Mouse (Mus musculus): ENCODE results near the gene Ncor2. TPM values are rescaled to one million over a fixed set of nuclear protein-coding genes. Genes with fewer than 3 reads are reported as not detected.

Gene Ncor2
- total RNA-seq, 2 experiments from 2014 or later = 67.8 to 89.5 TPM

DNA sequence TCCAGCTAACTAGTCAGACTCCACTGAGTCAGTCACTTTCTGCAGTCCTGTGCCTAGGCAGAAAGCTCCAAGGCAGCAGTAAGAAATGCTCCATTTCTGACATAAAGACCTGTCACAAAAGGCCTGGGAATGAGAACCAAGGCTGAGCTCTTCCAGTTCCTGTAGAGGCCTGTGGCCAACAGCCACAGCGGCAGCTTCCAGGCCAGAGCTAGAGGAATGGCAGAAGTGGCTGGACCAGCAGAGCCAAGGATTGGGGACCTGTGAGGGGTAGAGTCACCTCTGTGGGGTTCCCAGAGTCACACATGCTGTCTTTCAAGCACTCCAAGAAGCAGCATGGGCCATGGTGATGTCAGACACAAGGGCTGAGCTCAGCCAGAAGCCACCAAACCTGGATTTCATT, 66.4 kb downstream of the Ncor2 start:
- DNase-seq (ENCODE audit: low spot score) = no peak
- intact Hi-C loops (cut with DNase I) = no loop called here

DNA sequence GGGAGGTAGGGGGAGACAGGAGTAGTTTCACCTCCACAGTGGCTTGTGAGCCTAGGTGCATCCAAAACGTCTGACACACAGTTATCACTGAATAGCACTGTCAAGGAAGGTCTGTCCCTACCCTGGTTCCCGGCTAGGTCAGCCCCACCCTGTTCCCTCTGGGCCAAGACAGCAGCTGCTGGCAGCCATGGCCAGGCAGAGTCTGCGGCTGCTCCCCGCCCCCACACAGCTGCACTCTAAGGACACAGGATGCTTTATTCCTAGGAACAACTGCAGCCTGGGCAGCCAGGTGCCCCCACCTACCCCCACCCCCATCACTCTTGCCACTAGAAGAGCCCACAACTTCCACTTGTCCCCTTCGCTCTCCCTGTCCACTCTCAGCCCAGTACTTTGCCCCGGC, 67.9 kb downstream of the Ncor2 start:
- intact Hi-C loops (cut with DNase I) = no loop called here

DNA sequence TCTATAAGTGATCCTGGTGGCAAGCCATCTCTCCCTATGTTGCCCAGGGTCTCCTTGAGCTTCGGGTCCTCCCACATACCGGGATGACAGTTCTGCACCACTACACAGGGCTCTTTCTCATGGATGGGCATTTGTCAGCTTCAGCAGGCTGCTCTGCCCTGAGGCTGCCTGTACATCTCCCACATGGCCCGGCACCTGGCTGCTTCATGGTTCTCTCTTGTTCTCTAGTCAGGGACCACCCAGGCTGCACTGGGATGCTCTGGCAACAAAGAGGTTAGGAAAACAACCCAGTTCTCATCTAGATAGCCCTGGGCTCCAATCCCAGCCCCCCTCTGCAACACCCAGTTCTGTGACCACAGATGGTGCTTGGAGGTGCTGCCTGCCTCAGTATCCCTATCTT, 68.3 kb downstream of the Ncor2 start:
- no peak for DNase-seq (ENCODE audit: low spot score)
- intact Hi-C loops (cut with DNase I) = no loop called here

More for the DNA sequence above, 67.9 kb downstream of the Ncor2 start:
- DNase-seq (ENCODE audit: low spot score) = peak; percentile 58

DNA sequence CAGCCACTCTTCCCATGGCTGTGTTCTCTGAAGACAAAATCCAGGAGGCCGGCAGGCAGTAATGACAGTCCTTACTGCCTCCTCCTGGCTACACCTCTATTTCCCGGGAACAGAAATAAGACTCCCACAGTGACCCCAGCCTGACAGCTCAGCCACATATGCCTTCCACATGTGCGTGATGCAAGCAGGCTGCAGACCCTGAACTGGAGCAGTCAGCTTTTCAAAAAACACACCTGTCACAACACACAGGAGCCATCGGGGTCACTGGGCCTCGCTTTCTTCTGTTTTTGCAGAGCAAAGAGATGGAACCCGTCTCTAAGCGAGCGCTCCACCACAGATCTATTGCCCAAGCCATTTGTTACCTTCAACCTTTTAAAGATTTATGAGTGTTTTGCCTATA, 68.8 kb downstream of the Ncor2 start:
- DNase-seq (ENCODE audit: low spot score) = no peak
- intact Hi-C loops (cut with DNase I) = no loop called here

DNA sequence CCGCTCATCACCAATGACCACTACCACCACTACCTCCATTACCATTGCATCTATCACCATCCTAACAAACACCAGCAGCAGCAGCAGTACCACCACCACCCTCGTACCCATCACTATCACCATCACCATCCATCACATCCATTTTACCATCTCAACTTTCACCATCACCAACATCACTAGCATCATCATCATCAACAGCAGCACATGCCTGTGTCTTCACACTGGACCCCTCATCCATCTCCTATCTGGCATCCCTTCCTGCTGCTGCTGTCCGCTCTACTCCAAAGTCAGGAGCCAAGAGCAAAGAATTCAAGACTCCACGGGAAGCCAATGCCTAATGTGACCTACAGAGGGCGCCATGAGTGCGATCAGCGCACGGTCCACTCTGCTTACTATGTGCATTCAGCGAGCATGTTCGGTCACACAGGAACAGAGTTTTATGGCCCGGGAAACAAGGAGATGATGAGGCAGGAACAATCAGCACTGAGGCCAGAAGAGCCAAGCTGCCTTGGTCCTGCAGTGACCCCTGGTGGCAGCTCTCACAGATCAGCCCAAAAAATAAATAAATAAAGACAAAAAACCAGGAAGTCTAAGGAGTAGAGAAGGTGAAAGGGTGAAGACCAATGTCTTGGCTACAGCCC, 71.9 kb downstream of the Ncor2 start:
- intact Hi-C loops (cut with DNase I) = loop anchor here (2.0 to 5.0 kb wide), 5 partner anchors 40 to 206 kb away; no protein-coding TSS in a partner anchor
- DNase-seq (ENCODE audit: low spot score) = peak; percentile 44

DNA sequence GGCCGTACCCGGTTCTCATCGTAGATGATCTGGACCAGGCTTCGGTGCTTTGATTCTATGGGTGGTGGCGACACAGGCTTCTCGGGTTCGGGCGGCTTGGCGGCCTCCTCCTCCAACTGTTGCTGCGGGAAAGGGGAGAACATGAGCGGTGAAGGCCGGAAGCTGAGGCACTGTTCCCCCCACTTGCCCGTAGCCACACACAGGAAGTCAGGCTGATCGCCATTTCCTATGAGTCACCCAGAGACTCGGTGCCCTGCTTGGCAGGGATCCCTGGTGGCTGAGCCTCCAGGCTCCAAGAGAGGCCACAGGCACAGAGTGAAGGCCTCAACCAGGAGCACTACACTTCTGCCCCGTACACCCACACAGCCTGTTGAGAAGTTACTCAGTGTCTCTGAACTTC, 72.8 kb downstream of the Ncor2 start:
- intact Hi-C loops (cut with DNase I) = loop anchor here (2.0 to 5.0 kb wide), 5 partner anchors 39 to 205 kb away; no protein-coding TSS in a partner anchor
- DNase-seq (ENCODE audit: low spot score) = peak; percentile 64

DNA sequence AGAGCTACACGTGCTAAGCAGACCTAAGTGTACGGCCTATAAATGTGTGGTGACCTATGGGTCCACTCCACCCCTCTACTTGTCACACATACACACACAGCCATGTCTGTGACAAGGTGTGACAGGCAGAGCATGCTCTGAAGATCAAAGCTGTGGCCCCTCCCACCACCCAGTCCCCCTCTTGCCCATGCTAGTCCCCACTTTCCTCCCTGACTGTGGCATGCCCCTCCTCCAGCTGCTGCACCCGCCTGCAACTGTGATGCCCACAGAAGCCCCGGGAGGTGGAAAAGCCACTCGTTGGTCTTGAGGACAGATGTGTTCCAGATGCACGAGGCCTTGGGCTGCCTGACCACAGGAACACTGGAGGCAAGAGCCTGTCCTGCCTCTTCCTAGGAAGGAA, 74.2 kb downstream of the Ncor2 start:
- DNase-seq (ENCODE audit: low spot score) = no peak
- intact Hi-C loops (cut with DNase I) = loop anchor here (5.0 kb wide), 2 partner anchors 88 to 163 kb away; no protein-coding TSS in a partner anchor

DNA sequence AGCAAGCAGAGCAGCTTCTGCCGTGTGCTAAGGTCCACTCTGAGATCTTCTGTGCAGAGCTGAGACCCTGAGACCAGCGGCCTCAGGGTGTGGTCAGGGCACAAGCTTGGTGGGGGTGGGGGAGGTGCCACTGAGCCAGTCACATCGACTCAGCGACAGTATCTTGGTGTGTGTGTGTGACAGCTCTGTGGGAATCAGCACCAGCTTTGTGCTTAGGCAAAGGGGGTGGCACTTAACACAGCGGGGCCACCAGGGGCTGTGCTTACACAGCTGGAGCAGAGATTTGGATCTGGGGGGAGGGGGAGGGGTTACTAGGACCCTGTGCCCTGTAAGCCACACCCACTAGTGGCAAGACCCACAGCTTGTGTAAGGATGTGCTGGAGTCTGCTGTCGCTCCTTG, 75.6 kb downstream of the Ncor2 start:
- DNase-seq (ENCODE audit: low spot score) = no peak
- intact Hi-C loops (cut with DNase I) = no loop called here

DNA sequence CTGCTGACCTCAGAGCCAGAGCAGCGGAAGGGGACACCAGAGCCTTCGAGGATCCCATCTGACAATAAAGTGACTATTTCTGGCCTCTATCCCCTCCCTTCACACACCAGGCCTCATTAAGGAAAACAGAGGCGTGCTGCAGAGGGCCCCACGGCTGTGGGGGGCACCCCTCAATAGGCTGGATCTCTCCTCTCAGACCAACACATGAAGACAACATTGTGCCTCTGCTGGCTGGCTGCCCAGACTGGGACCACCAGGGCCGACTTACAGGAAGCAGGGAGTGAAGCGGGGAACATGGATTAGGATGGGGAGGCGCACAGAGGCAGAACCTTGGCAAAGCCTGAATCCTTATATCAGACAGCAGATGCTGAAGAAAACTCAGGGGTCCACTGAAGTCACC, 76.1 kb downstream of the Ncor2 start:
- no peak for DNase-seq (ENCODE audit: low spot score)
- intact Hi-C loops (cut with DNase I) = no loop called here

DNA sequence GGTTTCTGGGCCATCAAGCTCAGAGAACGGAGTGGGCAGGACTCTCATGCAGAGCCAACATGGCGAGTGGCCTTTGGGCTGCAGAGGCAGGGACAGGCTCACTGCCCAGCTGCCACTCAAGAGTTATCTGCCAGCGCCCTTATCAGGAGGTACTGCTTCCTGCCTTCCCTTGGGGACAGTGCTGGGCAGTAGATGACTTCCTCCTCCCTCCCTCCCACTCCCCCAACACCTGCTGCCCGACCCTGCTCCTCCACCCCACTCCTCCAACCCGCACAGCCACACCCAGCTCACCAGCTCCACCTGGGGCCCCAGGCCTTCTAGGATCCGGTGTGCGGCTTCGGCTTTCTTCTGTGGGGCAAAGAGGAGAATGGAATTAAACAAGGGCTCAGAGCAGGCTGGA, 76.7 kb downstream of the Ncor2 start:
- DNase-seq (ENCODE audit: low spot score) = no peak
- intact Hi-C loops (cut with DNase I) = no loop called here

DNA sequence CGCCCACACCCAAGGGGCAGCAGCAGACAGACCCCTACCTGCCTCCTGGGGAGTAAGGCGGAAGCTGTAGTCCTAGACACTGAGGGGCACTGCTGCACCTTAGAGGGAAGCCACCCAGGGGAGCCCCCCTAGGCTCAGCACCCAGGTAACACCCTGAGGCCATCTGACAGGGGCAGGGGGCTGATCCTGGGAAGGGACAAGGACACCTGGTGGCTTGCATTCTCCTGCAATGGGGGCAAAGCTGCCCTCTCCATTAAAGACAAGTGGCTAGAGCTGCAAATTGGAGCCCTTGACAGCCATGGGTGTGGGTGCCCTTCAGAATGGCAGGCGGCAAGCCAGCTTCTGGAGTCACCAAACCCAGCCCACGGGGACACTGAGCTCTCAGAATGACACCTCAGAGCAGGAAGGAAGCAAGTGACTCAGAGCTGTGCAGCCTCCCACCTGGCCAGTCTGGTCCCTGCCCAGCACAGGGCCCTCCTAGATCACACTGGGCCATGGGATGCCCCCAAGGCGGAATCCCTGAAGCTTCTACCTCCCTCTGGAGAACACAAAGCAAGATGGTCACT, 79.2 kb downstream of the Ncor2 start:
- intact Hi-C loops (cut with DNase I) = no loop called here
- DNase-seq (ENCODE audit: low spot score) = no peak

DNA sequence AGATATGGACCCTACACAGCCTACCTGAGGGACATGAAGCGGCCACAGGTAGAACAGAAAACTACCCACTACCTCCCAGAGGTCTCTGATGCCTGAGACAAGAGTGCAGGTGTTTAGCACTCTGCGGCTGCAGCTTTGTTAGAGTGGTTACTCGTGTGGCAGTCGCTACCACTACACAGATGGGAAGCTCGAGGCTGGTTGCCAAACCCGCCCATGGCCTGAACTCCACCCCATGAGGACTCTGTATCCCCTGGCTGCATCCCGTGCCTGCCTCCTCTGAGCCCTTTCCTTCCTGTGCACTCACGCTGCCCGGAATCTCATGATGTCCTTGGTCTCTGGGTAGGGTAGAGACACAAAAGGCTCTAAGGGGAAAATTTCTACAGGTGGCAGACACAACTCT, 80.3 kb downstream of the Ncor2 start:
- DNase-seq (ENCODE audit: low spot score) = no peak
- intact Hi-C loops (cut with DNase I) = no loop called here

DNA sequence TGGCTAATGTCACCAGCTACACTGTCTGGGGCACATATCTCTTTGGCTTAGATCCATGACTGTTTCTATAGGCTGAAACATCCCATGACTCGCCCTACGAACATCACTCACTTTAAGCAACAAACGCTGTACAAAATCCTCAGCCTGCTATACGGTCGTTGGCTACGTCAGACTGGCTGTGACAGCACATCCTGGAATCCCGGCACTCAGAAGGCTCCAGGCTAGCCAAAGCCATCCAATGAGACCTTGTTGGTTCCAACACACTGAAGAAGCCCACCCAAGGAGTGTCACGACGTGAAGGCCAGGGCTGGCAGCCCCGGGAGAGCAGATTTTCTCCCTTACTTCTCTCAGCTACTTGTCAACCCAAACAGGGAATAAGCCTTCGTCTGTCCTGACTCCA, 82.7 kb downstream of the Ncor2 start:
- intact Hi-C loops (cut with DNase I) = no loop called here
- DNase-seq (ENCODE audit: low spot score) = no peak

DNA sequence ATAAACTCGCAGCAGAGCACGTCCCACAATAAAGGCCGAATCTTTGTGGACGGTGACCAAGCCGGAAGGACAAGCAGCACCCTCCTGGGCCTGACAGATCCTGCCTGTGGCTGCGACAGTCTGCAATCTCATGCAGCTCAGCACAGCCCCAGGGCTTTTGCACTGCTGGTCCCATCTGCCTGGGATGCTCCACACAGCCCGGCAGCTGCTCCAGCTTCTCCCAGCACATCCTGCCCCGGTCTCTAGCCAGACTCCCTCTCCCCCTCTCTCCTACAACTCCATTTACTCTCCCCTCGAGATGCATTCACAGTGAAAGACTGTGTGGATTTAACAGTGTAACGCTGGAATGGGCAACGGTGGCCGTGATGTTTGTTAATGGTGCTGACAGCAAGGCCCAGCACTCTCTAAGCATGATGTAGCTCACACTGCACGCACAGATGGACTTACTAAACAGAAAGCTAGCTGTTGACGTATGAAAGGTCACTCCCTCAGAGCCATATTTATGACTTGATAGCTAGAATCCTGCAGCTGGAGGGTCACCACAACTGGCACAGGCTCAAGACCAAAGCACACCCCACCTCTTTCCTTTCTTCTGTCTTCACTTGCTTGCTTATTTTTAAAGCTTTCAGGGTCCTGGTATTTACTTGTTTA, 83.4 kb downstream of the Ncor2 start:
- intact Hi-C loops (cut with DNase I) = no loop called here
- no peak for DNase-seq (ENCODE audit: low spot score)

DNA sequence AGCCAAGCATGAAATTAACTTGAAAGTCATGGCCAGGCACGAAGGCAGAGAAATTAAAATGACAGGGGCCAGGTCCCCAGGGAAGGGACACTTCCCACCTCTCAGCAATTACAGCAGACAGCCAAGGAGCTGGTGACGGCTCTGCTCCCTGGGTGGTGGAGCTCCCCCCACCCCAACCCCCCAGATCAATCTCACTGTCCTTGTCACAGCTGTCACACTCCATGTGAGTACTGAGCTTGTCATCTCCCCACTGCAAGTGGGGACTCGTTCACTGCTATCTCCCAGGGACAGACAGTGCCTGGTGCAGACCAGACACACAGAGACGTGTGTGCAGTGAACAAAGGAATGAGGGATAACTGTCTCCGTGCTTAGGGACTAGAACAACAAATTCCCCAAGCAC, 85.2 kb downstream of the Ncor2 start:
- intact Hi-C loops (cut with DNase I) = no loop called here

DNA sequence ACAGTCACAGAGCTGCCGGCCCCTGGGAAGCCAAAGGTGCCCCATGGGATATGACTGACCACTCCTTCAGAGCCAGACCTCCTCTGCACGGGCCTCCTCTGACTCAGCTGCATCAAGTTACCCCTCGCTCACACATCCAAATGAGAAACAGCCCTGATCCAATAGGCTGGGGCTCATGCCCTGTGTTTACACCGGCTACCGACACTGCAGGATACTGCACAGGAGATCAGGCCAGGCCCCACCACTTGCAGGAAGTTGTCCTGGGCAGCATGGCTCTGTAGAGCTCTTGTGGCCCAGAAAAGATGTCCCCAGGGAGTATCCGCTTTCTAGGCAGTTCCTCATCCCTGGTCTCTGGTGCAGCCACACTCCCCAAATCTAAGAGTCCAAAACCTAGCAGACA, 90.9 kb downstream of the Ncor2 start:
- intact Hi-C loops (cut with DNase I) = no loop called here
- DNase-seq (ENCODE audit: low spot score) = no peak

More for the DNA sequence above, 85.2 kb downstream of the Ncor2 start:
- DNase-seq (ENCODE audit: low spot score) = no peak

DNA sequence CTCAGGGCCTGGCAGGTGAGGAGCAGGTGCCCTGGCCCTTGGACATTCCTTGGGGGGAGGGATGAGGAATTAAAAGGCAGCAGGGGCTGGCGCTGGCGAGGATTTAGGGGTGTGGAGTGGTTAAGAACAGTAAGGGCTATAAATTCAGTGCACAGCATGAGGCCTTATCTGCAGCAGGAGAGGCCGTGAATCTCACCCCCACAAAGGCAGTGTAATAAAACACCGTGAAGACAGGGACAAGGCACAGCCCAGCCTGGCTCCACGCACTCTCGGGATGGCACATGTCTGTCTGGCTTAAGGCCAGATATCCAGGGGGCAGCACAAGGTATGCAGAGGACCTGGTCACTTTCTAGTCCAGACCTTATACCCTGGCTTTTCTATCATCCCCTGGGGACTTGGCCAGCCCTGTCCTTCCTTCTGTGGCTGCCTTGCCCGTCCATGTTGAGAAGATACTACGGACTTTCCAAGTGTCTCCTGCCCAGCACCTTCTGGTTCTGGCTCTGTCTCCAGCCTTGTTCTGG, 93.9 kb downstream of the Ncor2 start:
- no peak for DNase-seq (ENCODE audit: low spot score)
- intact Hi-C loops (cut with DNase I) = no loop called here

DNA sequence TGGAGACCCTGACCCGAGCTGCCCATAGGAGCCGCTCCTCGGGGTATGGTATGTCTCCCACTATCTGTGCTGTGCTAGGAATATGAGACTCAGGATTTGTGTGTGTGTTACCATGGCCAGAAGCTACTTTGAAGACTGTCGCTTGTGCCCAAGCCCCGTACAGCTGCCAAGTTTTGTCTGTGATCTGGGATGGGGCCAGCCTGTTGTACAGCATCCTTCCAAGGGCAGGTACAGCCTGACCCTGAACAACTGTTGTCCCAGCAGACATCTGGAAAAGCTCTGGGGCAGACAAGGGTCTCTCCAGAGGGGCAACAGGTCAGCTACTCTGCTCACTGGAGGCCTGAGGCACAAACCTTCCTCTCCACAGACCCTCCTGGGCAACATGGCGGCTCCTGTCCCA, 95.3 kb downstream of the Ncor2 start:
- intact Hi-C loops (cut with DNase I) = loop anchor here (2.0 to 5.0 kb wide), 2 partner anchors 25 to 46 kb away; no protein-coding TSS in a partner anchor

DNA sequence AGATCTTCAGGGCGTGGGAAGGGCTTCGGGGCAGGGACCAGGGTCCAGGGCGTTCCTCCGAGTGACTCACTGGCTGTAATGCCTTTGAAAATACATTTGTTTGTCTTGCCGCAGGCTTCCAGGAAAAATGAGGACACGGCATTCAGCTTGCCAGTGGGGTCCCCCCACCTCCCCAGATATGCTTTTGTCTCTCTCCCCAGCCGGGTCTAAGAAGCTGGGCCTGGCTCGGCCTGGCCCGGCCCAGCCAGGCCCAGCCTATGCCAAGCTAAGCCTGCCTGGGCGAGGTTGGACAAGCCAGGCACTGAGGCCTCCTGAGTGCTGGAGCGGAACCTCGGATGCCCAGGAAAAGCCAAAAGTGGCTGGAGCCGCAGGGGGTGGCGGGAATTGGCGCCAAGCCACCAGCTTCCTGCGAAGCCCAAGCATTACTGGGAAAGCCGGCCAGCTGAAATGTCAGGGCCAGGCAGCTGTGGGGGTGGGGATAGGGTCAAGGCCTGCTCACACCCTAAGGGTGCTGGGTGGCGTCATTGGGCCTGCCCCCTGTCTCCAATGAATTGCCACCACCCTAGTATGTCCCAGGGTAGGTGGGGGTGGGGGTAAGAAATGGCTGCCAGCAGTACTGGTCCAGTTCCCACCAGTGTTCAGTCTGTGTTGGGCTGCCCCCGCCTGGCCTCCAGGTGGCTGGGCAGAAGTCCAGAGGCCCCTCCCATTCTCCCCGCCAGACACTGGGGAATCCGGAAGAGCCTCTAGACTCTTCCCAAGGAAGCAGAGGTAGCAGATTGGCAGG, 97.5 kb downstream of the Ncor2 start:
- peak; percentile 84 for DNase-seq (ENCODE audit: low spot score)
- intact Hi-C loops (cut with DNase I) = loop anchor here (2.0 to 5.0 kb wide), 2 partner anchors 23 to 44 kb away; no protein-coding TSS in a partner anchor

More for the DNA sequence above, 95.3 kb downstream of the Ncor2 start:
- DNase-seq (ENCODE audit: low spot score) = no peak

DNA sequence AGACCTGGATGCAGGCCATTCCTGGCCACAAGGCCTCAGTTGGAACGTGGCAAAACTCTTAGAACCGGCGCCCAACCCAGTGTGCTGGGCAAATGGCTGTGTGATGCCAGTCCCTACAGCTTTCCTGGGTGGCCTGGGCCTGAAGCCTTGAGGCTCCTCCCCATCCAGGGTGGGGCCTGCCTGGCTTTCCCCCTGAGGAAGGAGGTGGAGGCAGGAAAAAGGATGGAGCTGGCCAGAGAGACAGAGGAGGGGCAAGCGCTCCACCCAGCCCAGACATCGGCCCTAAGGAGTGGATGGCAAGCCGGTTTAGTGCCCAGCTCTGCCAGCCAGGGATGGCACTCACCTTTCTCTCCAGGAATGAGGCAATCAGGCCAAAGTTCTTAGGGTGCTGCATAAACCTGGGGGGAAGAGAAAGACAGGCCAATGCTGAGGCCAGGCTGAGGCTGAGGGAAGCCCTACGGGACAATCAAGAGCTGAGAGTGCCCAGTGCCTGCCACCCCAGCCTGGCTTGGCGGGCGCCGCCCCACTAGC, 98.2 kb downstream of the Ncor2 start:
- peak; percentile 54 for DNase-seq (ENCODE audit: low spot score)
- intact Hi-C loops (cut with DNase I) = loop anchor here (5.0 kb wide), 1 partner anchor 44 kb away; no protein-coding TSS in a partner anchor

Data from heart, postnatal 25 days (tissue).